Mouse (Mus musculus): Measurements from ENCODE around the gene Aldh1b1. TPM values are rescaled to one million over a fixed set of nuclear protein-coding genes. Genes with fewer than 3 reads are reported as not detected.
A peak's percentile ranks its signal among the peaks of the same experiment; 100 is the strongest.

The Aldh1b1 gene
- polyA plus RNA-seq, 1 experiment from 2014 or later: 127 TPM

GRCm38 (mm10) chr4:45765121-45765564, 33.7 kb upstream of the Aldh1b1 start:
- WGBS: 7% methylated on average over 16 of the region's 16 CpGs
- H3K4me2 ChIP-seq: peak overlapping the region; percentile 28
- no peaks in the 10 kb centered on the region for H3K36me3 ChIP-seq
- H3K4me3 ChIP-seq (replicated peaks): no peak overlapping the region
- H3K9me3 ChIP-seq: no peaks in the 10 kb centered on the region
- 0 out of 2 replicates have a peak, but pooled peaks cover 7% of the 10 kb centered on the region for H3K27me3 ChIP-seq (replicated peaks)
- no peak overlapping the region for H3K9ac ChIP-seq
- no peak overlapping the region for H3K27ac ChIP-seq
- no peak for ATAC-seq (ENCODE audit: insufficient read depth, low FRiP score, low read depth)
- peaks cover 55% of the 10 kb centered on the region for H3K4me1 ChIP-seq

- Histone ChIP-seq H3K4me3 (replicated peaks) (no peak overlapping the region), H3K9me3 (no peaks in the 10 kb centered on the region), H3K9ac (no peak overlapping the region), H3K27ac (no peak overlapping the region), H3K4me1 (peaks cover 55% of the 10 kb centered on the region), H3K27me3 (replicated peaks) (peaks cover 7% of the 10 kb centered on the region; the same call in 1 of the 2 replicates), H3K36me3 (no peaks in the 10 kb centered on the region), H3K4me2 (peak overlapping the region; percentile 28)
- ATAC-seq (ENCODE audit: insufficient read depth, low FRiP score, low read depth): no peak
- WGBS: 4% methylated on average over 13 of the region's 18 CpGs
Measured at GRCm38 (mm10) chr4:45765565-45766201, 33.1 kb upstream of the Aldh1b1 start.

DNA sequence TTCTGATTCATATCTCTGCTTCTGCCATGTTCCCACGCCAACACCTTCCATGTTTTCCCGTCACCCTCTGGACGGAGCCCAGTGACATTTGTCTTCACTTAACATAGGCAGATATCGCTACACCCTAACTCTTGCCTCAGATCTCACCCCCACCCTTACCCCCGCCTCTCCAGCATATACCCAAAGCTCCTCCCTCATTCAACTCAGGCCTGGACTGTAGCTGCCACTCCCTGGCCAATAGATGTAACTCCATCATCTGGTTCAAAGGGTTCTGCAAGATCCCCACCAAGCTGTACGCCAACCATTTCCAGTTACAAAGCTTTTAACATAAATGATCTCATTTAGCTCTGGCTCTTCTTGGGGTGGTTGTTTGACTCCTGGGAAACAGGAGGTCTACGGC, 32.0 kb upstream of the Aldh1b1 start:
- Histone ChIP-seq H3K27me3 (replicated peaks) (peaks cover 7% of the 10 kb centered on the region; the same call in 1 of the 2 replicates), H3K9me3 (no peaks in the 10 kb centered on the region), H3K4me3 (replicated peaks) (no peak overlapping the region), H3K36me3 (no peaks in the 10 kb centered on the region), H3K9ac (no peak overlapping the region), H3K27ac (no peak overlapping the region), H3K4me1 (peaks cover 56% of the 10 kb centered on the region), H3K4me2 (no peak overlapping the region)
- ATAC-seq (ENCODE audit: insufficient read depth, low FRiP score, low read depth): no peak
- WGBS: 79% methylated on average over 7 of the region's 7 CpGs

DNA sequence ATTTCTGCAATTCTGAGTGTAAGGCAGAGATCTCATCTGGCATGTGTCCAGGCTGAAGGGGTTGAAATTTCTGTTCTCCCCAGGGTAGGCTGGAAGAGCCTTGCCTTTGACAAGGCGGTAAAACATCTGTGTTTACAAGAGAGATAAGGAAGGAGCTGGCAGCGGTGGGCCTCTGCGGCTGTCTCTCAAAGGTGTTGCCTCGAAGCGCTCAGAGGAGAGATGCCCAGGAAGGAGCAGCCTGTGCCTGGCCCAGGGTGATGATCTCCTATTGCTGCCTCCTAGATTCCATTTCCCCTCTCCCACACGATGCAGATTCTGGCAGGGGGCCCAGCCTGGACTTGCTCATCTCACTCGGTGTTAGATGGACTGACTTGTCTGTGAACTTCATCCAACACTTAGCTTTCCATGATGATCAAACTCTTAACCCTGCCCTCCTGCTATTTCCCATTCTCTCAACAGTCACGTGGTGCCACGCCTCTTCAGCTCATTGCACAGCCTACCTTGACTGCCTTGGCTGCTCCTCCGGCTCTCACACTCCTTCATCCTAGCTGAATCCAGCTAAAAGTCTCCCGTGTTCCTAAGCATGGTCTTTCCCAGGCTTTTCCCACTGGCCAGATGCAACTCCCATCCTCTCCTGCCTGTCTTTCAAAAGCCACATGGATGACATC, 30.8 kb upstream of the Aldh1b1 start:
- Histone ChIP-seq H3K4me3 (replicated peaks) (no peak overlapping the region), H3K4me1 (peaks cover 58% of the 10 kb centered on the region), H3K27ac (peak overlapping the region; percentile 44; the same call in 1 of the 2 replicates), H3K27me3 (replicated peaks) (peaks cover 7% of the 10 kb centered on the region; the same call in 1 of the 2 replicates), H3K36me3 (no peaks in the 10 kb centered on the region), H3K9me3 (no peaks in the 10 kb centered on the region), H3K9ac (no peak overlapping the region), H3K4me2 (peak overlapping the region; percentile 26; the same call in 1 of the 2 replicates)
- ATAC-seq (ENCODE audit: insufficient read depth, low FRiP score, low read depth): peak; percentile 69
- WGBS: 22% methylated on average over 11 of the region's 11 CpGs

GRCm38 (mm10) chr4:45769141-45769540, 29.7 kb upstream of the Aldh1b1 start:
- H3K4me1 ChIP-seq: peaks cover 47% of the 10 kb centered on the region
- no peak for ATAC-seq (ENCODE audit: insufficient read depth, low FRiP score, low read depth)

DNA sequence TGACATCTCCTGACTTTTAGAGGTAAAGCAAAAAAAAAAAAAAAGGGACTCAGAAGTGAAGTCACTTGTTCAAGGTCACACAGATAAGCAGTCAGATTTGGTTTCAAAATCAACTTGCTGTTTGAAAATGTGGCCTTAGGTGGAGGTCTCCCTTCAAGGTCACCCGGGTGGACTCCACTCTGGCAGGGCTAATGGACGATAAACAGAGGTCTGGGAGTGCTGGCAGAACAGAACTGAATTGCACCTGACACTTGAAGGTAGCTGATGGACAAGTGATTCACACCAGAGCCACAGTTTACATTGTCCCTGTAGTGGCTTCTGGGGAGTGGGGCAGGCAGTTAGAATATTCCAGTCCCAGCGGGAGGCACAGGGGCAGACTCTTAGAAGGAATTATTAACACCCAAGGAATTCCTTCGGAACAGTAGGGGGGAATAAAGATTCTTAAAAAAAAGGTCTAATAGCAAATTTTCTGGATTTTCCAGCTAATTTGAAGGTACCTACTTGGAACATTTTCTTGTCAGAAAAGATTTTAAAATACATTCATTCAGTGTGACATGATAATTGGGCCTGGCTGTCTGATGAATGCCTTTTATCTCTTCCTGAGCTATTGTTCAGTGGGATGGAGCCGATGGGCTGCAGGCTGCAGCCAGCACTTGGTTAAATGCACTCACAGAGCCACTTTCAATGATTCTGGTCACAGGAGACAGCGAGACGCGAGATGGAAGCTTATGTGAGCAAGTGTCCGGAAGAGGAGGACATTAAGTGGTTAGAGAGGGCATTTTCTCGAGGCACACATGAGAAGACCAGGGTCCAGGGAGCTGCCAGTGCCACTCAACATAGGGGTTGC, 28.8 kb upstream of the Aldh1b1 start:
- Histone ChIP-seq H3K4me3 (replicated peaks) (no peak overlapping the region), H3K27me3 (replicated peaks) (peaks cover 4% of the 10 kb centered on the region; the same call in 1 of the 2 replicates), H3K4me2 (no peak overlapping the region), H3K9me3 (no peaks in the 10 kb centered on the region), H3K4me1 (peaks cover 39% of the 10 kb centered on the region), H3K9ac (no peak overlapping the region), H3K36me3 (no peaks in the 10 kb centered on the region), H3K27ac (no peak overlapping the region)
- 44% methylated on average over 10 of the region's 10 CpGs for WGBS
- no peak for ATAC-seq (ENCODE audit: insufficient read depth, low FRiP score, low read depth)

More at GRCm38 (mm10) chr4:45769141-45769540, 29.7 kb upstream of the Aldh1b1 start:
- 60% methylated on average over 10 of the region's 10 CpGs for WGBS
- Histone ChIP-seq H3K27me3 (replicated peaks) (peaks cover 7% of the 10 kb centered on the region; the same call in 1 of the 2 replicates), H3K9me3 (no peaks in the 10 kb centered on the region), H3K4me2 (no peak overlapping the region), H3K9ac (no peak overlapping the region), H3K4me3 (replicated peaks) (no peak overlapping the region), H3K27ac (no peak overlapping the region), H3K36me3 (no peaks in the 10 kb centered on the region)

DNA sequence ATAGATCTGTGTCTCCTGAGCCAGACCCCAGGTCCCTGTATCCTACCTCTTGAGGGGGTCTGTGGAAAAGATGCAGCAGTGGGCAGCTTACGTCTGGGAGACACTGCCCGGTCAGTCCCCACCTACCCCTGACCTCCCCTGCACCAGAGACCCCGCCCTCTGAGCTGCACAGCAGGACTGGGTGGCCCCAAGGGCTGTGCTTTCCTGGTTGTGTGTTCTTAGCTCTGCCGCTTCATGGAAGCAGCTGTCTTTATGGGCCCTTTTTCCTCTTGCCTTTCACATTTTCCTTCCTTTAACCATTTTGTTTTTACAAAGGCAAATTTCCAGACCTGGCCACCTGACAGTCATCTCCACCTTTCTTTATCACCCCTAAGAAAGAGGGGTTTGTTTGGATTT, 28.2 kb upstream of the Aldh1b1 start:
- H3K4me1 ChIP-seq: peaks cover 33% of the 10 kb centered on the region
- no peak overlapping the region for H3K27ac ChIP-seq
- WGBS: 38% methylated on average over 4 of the region's 4 CpGs
- no peaks in the 10 kb centered on the region for H3K9me3 ChIP-seq
- no peak overlapping the region for H3K4me3 ChIP-seq (replicated peaks)
- H3K36me3 ChIP-seq: no peaks in the 10 kb centered on the region
- no peak overlapping the region for H3K9ac ChIP-seq
- peaks cover 3% of the 10 kb centered on the region; the same call in 1 of the 2 replicates for H3K27me3 ChIP-seq (replicated peaks)
- no peak for ATAC-seq (ENCODE audit: insufficient read depth, low FRiP score, low read depth)
- H3K4me2 ChIP-seq: no peak overlapping the region

- ATAC-seq (ENCODE audit: insufficient read depth, low FRiP score, low read depth): no peak
- Histone ChIP-seq H3K9ac (no peak overlapping the region), H3K27me3 (replicated peaks) (peaks cover 3% of the 10 kb centered on the region; the same call in 1 of the 2 replicates), H3K9me3 (no peaks in the 10 kb centered on the region), H3K36me3 (no peaks in the 10 kb centered on the region), H3K27ac (no peak overlapping the region), H3K4me3 (replicated peaks) (no peak overlapping the region), H3K4me1 (peaks cover 29% of the 10 kb centered on the region), H3K4me2 (no peak overlapping the region)
- 34% methylated on average over 8 of the region's 8 CpGs for WGBS
Measured at GRCm38 (mm10) chr4:45771173-45771572, 27.6 kb upstream of the Aldh1b1 start.

- Histone ChIP-seq H3K27ac (no peak overlapping the region), H3K4me3 (replicated peaks) (no peak overlapping the region), H3K9ac (no peak overlapping the region), H3K27me3 (replicated peaks) (peaks cover 3% of the 10 kb centered on the region; the same call in 1 of the 2 replicates), H3K4me2 (no peak overlapping the region), H3K36me3 (no peaks in the 10 kb centered on the region), H3K4me1 (peaks cover 26% of the 10 kb centered on the region), H3K9me3 (no peaks in the 10 kb centered on the region)
- ATAC-seq (ENCODE audit: insufficient read depth, low FRiP score, low read depth): no peak
- 2% methylated on average over 5 of the region's 5 CpGs for WGBS
Measured at GRCm38 (mm10) chr4:45771619-45772018, 27.2 kb upstream of the Aldh1b1 start.

DNA sequence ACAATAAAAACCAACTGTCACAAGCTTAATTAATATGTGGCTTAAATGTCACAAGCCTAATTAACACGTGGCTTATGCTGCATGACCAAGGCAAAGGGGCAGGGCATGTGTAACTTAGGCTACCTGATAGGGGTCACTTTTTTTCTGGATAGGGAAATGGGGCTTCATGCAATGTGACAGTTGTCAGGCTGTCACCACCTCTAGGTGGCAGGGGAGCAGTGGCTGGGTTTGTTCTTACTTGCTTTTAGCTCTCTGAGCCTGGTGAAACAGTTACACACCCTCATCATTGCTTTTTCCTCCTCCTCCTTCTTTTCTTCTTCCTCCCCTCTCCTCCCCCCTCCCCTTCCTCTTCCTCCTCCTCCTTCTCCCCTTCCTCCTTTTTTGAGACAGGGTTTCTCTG, 15.2 kb upstream of the Aldh1b1 start:
- ATAC-seq (ENCODE audit: insufficient read depth, low FRiP score, low read depth): no peak
- Histone ChIP-seq H3K4me3 (replicated peaks) (no peak overlapping the region), H3K4me2 (no peak overlapping the region), H3K27ac (no peak overlapping the region), H3K27me3 (replicated peaks) (no peaks in the 10 kb centered on the region), H3K9me3 (no peaks in the 10 kb centered on the region), H3K9ac (no peak overlapping the region), H3K36me3 (no peaks in the 10 kb centered on the region), H3K4me1 (no peaks in the 10 kb centered on the region)
- WGBS: 60% methylated on average over 1 of the region's 1 CpGs

DNA sequence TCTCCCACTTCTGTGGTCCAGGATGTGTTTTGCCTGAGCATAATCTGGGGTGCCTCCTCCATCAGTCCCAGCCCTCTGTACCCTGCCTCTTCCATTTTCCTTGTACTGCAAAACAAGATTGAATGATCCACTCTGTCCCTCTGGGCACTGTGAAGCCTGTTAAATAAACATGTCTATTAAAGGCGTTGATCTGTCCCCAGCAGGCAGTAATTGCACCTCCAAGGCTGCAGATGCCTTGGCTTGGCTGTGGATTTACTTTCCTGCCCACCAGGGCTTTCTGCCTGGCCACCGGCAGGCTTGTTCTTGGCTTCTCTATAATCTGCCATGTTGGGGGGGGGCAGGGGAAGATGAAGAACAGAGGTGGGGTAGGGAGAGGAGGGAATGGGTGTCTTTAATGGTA, 12.9 kb upstream of the Aldh1b1 start:
- ATAC-seq (ENCODE audit: insufficient read depth, low FRiP score, low read depth): no peak
- Histone ChIP-seq H3K27me3 (replicated peaks) (no peaks in the 10 kb centered on the region), H3K9ac (no peak overlapping the region), H3K9me3 (no peaks in the 10 kb centered on the region), H3K36me3 (no peaks in the 10 kb centered on the region), H3K4me1 (0 out of 2 replicates have a peak, but pooled peaks cover 7% of the 10 kb centered on the region), H3K27ac (no peak overlapping the region), H3K4me2 (no peak overlapping the region), H3K4me3 (replicated peaks) (no peak overlapping the region)
- 44% methylated on average over 2 of the region's 2 CpGs for WGBS
